Mouse (Mus musculus) embryonic facial prominence, embryonic 13.5 days (tissue): ENCODE measurements at regions not wholly inside any gene's neighbourhood (a gene's known extent, or its start where the extent isn't known, plus 50 kb on each side); places are given as distances from the start of the nearest gene placed in this dataset.

Experiments used
- ATAC-seq: fragments of 200-750 bp; cut with Nextera tagmentation; 2 replicates; pipeline ENCODE4 v1.8.0; 2017; ENCODE audit warnings: low read depth; ENCODE audit not compliant: insufficient number of reproducible peaks, insufficient read depth, low FRiP score, low TSS enrichment
- H3K27ac ChIP-seq: fragments of 300-500 bp; sonication (generic); 2 replicates; pipeline ENCODE4 v1.5.1; 2015; ENCODE audit warnings: moderate library complexity, mild to moderate bottlenecking, inconsistent platforms
- H3K27me3 ChIP-seq: fragments of 300-500 bp; sonication (generic); 2 replicates; pipeline ENCODE4 v1.6.1; 2015; ENCODE audit warnings: mild to moderate bottlenecking, inconsistent platforms
- H3K36me3 ChIP-seq: fragments of 300-500 bp; sonication (generic); 2 replicates; pipeline ENCODE4 v1.6.1; 2015; ENCODE audit warnings: mild to moderate bottlenecking, inconsistent platforms
- H3K4me1 ChIP-seq: fragments of 300-500 bp; sonication (generic); 2 replicates; pipeline ENCODE4 v1.6.1; 2015; ENCODE audit warnings: inconsistent platforms
- H3K4me2 ChIP-seq: fragments of 300-500 bp; sonication (generic); 2 replicates; pipeline ENCODE4 v1.6.1; 2015; ENCODE audit warnings: moderate library complexity, mild to moderate bottlenecking, inconsistent platforms
- H3K4me3 ChIP-seq: fragments of 300-500 bp; sonication (generic); 2 replicates; pipeline ENCODE4 v1.5.1; 2015; ENCODE audit warnings: mild to moderate bottlenecking, inconsistent platforms
- H3K9ac ChIP-seq: fragments of 300-500 bp; sonication (generic); 2 replicates; pipeline ENCODE4 v1.6.1; 2015; ENCODE audit warnings: mild to moderate bottlenecking, inconsistent platforms
- H3K9me3 ChIP-seq: fragments of 300-500 bp; sonication (generic); 2 replicates; pipeline ENCODE4 v1.6.1; 2016; ENCODE audit warnings: inconsistent platforms
- WGBS: fragments of 180-500 bp; shearing (Covaris S2); methylation state at CpG from one replicate; pipeline ENCODE4 v1.1.7; 2015; ENCODE audit warnings: mixed read lengths; 5-methylcytosine and 5-hydroxymethylcytosine counted together

DNA sequence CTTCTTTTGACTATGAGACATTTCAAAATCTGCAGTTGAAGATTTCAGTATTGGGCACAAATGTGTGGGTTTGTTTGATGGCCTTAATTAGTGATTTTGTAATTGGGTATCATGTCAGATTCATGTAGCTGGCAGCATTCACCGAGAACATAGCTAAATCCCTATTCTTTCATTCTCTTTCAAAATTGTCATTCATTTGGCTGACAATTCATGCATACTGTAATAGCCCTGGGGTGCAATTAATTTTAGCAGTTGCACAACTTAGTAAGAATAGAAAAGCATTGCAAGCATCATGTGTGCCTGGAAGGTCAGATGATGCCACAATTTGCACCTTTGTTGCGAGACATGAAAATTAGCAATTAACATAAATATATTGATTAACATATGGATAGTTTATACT is 248.0 kb downstream of the Etv1 start:
- WGBS: 75% methylated on average over 2 of the region's 2 CpGs
- no peak for ATAC-seq
- Histone ChIP-seq H3K4me3 (no peak overlapping the region), H3K27ac (no peak overlapping the region), H3K9ac (no peak overlapping the region), H3K4me1 (no peaks in the 10 kb centered on the region), H3K36me3 (no peaks in the 10 kb centered on the region), H3K9me3 (no peaks in the 10 kb centered on the region), H3K4me2 (no peak overlapping the region), H3K27me3 (no peaks in the 10 kb centered on the region)

DNA sequence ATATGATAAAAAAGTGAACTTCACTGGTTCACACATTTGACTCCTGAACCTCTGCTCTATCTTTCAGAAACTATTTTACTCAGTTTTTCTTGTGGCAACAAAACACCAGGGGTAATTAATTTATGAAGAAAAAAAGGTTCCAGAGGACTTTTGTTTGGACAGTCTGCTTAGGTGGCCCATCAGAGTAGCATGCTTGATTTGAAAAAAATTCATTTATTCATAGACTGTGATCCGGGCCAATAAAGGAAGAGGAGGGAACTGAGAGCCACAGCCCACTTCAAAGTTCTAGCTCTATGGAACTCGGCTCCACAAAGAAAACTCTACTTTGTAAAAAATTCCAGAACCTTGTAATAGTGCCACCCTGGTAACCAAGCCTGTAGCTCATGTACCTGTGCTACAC is 248.8 kb downstream of the Etv1 start:
- H3K9me3 ChIP-seq: no peaks in the 10 kb centered on the region
- no peak for ATAC-seq
- H3K4me3 ChIP-seq: no peak overlapping the region
- H3K36me3 ChIP-seq: no peaks in the 10 kb centered on the region
- WGBS: 74% methylated on average over 2 of the region's 2 CpGs
- no peak overlapping the region for H3K27ac ChIP-seq
- H3K27me3 ChIP-seq: no peaks in the 10 kb centered on the region
- H3K4me1 ChIP-seq: no peaks in the 10 kb centered on the region
- H3K4me2 ChIP-seq: no peak overlapping the region
- H3K9ac ChIP-seq: no peak overlapping the region

DNA sequence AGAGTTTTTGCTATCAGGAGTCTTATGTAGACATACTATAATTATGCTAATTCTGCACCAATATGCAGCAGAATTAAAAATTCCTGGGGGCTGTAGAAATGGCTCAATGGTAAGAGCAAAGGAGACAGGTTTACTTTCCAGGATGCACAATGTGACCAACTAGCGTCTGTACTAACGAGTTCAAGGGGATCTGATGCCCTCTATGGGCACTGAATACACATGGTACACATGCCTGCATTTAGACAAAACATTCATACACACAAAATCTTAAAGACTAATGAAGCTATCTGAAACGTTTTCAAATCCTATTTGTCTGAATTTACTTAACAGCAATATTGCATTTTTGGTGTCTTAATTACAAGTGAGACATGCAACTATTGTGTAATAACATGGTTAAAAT is 254.8 kb downstream of the Etv1 start:
- Histone ChIP-seq H3K27ac (no peak overlapping the region), H3K4me1 (no peaks in the 10 kb centered on the region), H3K9ac (no peak overlapping the region), H3K4me2 (no peak overlapping the region), H3K36me3 (no peaks in the 10 kb centered on the region), H3K27me3 (no peaks in the 10 kb centered on the region), H3K9me3 (no peaks in the 10 kb centered on the region), H3K4me3 (no peak overlapping the region)
- no peak for ATAC-seq
- 71% methylated on average over 3 of the region's 3 CpGs for WGBS

DNA sequence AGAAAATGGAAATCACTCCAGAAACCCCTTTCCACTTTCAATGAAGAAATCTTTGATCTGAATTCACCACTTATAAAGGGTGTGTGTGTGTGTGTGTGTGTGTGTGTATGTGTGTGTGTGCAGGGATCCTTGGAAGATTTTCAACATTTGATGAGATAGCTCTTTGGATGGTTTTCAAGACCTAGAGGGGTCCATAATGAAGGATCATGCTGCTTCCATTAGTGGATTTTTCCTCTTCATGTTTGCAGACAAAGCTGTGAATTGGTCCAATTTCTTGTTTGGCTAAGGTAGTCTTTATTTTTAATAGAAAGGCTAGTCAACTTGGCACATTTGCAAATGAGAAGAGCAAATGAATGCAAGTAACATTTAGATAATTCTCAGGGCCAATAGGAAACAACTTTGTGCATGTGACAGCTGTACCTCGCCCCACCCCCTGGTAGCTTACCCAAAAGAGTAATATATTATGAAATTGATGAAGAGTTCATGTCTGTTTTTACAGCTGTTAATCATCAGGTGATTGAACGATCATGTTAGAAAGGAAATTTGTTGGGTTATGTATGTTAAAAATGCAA is 257.4 kb downstream of the Etv1 start:
- no peak overlapping the region for H3K27ac ChIP-seq
- H3K4me3 ChIP-seq: no peak overlapping the region
- no peaks in the 10 kb centered on the region for H3K36me3 ChIP-seq
- no peak overlapping the region for H3K4me2 ChIP-seq
- 75% methylated on average over 2 of the region's 2 CpGs for WGBS
- no peaks in the 10 kb centered on the region for H3K9me3 ChIP-seq
- ATAC-seq: no peak
- no peak overlapping the region for H3K9ac ChIP-seq
- H3K4me1 ChIP-seq: no peaks in the 10 kb centered on the region
- no peaks in the 10 kb centered on the region for H3K27me3 ChIP-seq

DNA sequence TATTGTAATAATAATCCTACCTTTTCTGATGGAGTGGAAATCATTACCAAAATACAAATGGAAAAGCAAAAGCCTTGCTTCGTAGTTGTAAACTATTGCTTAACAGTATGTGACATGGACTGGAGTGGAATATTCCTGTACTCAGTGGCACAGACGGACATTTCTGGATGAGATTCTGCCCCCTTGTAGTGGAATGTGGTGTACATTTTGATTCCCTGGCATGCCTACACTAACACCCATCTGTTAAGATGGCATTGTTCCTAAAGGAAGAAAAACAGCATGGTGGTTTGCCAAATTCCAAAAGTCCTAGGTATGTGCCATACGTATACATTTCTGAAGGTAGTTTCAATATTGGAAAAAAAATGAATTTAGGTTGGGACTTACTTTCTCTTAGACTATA is 258.9 kb downstream of the Etv1 start:
- ATAC-seq: no peak
- no peak overlapping the region for H3K4me3 ChIP-seq
- H3K4me1 ChIP-seq: no peaks in the 10 kb centered on the region
- H3K4me2 ChIP-seq: no peak overlapping the region
- no peaks in the 10 kb centered on the region for H3K36me3 ChIP-seq
- H3K27me3 ChIP-seq: no peaks in the 10 kb centered on the region
- WGBS: 82% methylated on average over 3 of the region's 3 CpGs
- no peak overlapping the region for H3K9ac ChIP-seq
- H3K27ac ChIP-seq: no peak overlapping the region
- H3K9me3 ChIP-seq: no peaks in the 10 kb centered on the region

DNA sequence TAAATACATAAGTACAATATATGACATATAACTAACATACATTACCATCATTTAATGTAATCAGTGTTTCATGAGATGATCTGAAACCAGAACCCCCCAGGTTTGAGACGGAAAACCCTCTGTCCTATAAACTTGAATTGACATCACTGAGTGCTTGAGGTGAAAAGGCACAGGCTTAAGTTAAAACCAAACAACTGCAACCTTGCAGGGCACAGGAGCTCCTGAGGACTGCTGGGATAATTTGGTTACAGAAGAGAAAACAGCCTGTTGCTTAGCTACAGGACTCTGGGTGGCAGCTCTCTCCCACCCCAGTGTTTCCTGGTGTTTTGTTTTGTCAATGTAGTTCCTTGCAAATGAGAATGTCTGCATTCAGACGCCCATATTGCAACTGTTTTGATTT is 259.5 kb downstream of the Etv1 start:
- no peak overlapping the region for H3K4me3 ChIP-seq
- no peaks in the 10 kb centered on the region for H3K9me3 ChIP-seq
- no peak for ATAC-seq
- H3K27ac ChIP-seq: no peak overlapping the region
- H3K4me2 ChIP-seq: no peak overlapping the region
- no peaks in the 10 kb centered on the region for H3K36me3 ChIP-seq
- H3K27me3 ChIP-seq: no peaks in the 10 kb centered on the region
- 30% methylated on average over 2 of the region's 2 CpGs for WGBS
- H3K4me1 ChIP-seq: no peaks in the 10 kb centered on the region
- H3K9ac ChIP-seq: no peak overlapping the region

DNA sequence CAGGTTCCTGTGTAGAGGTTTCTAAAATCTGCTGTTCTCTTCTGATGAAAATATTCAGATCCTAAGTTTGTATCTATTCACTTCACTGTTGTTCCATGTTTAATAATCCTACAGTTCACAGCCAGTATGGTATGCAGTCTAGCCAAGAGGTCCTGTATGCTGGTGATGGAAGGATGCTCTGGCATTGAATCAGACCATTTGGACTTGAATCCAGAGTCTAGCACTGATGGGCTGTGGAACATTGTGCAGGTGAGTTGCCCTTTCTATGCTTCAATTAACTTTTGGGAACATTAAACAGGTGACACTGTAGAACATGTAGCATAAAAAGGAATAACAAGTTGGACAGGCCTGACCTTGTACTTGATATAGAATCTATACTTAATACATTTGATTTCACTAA is 267.9 kb downstream of the Etv1 start:
- Histone ChIP-seq H3K4me3 (no peak overlapping the region), H3K36me3 (no peaks in the 10 kb centered on the region), H3K4me2 (no peak overlapping the region), H3K27ac (no peak overlapping the region), H3K9ac (no peak overlapping the region), H3K4me1 (no peaks in the 10 kb centered on the region), H3K9me3 (no peaks in the 10 kb centered on the region), H3K27me3 (no peaks in the 10 kb centered on the region)
- ATAC-seq: no peak

DNA sequence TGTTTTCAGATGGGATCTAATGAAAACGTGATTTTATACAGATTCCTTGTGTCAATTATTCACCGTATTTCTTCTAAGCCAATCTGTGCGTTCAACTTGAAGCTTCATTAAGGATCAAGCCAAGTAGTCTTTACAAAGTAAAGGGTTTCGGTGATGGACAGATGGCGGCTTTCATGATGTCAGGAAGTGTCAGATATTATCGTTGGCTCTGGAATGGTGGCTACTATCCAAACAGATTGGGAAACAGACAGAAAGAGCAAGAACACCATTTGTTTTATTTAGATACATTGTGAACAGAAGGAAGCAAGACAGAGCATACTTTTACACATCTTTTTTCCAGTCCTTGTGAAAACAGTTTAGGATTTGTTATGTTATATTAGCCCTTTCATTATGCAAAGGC is 269.3 kb downstream of the Etv1 start:
- H3K9me3 ChIP-seq: no peaks in the 10 kb centered on the region
- no peak for ATAC-seq
- WGBS: 73% methylated on average over 6 of the region's 6 CpGs
- no peak overlapping the region for H3K9ac ChIP-seq
- no peak overlapping the region for H3K4me2 ChIP-seq
- H3K4me3 ChIP-seq: no peak overlapping the region
- no peaks in the 10 kb centered on the region for H3K36me3 ChIP-seq
- no peaks in the 10 kb centered on the region for H3K4me1 ChIP-seq
- no peaks in the 10 kb centered on the region for H3K27me3 ChIP-seq
- H3K27ac ChIP-seq: no peak overlapping the region

DNA sequence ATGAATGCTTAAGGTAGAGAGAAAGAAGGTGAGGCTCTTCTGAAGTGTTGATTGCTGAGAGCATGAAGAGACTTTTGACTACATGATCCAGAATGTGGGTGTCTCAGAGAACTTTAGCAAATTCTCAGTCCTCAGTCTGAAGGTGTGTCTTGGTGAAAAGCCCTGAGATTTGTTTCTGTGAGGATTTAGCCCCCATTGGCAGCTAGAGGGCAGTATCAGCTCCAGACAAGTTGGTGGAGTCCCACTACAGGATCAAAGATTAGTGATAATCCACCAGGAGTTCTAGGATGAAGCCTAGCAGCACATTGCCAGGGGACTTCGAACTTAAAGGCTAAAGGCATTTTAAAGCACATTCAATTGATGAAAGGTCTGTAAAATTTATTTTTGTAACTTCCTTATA is 269.8 kb downstream of the Etv1 start:
- Histone ChIP-seq H3K4me1 (no peaks in the 10 kb centered on the region), H3K27me3 (no peaks in the 10 kb centered on the region), H3K4me3 (no peak overlapping the region), H3K9ac (no peak overlapping the region), H3K27ac (no peak overlapping the region), H3K9me3 (no peaks in the 10 kb centered on the region), H3K4me2 (no peak overlapping the region), H3K36me3 (no peaks in the 10 kb centered on the region)
- 78% methylated on average over 1 of the region's 1 CpGs for WGBS
- no peak for ATAC-seq

DNA sequence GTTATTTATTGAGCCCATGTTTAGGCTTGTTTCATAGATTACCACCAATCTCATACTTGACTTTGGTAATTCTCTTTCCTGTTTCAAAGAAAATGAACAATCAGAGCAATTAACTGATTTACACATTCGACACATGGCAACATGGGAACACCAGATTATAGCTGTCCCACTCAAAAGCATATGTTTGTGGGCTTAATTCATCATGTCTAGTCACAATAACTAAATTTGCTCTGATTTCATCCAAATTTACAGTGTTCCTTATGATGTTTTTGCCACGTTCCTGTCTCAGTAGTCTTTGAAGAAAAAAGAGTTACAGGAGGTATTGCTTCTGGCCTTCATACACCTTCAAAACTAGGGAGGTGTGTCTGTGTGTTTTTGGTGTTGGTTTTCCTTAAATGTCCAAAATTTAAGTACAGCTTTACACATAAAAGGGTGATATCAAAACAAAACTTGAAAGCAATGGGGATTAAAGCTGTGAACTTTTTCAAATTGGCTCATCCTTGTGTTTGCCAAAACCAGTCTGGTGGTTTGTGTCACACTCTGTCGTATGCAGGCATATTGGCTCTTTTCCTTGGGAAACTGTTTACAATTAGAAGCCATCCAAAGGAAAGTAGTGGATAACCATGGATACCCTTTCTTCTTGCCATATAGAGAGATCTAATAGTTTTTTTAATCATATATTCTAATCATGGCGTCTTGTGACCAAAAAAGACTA is 291.3 kb downstream of the Etv1 start:
- H3K4me1 ChIP-seq: no peaks in the 10 kb centered on the region
- H3K27me3 ChIP-seq: no peaks in the 10 kb centered on the region
- no peak overlapping the region for H3K9ac ChIP-seq
- WGBS: 79% methylated on average over 4 of the region's 4 CpGs
- H3K4me3 ChIP-seq: no peak overlapping the region
- H3K9me3 ChIP-seq: no peaks in the 10 kb centered on the region
- no peak overlapping the region for H3K4me2 ChIP-seq
- no peaks in the 10 kb centered on the region for H3K36me3 ChIP-seq
- no peak for ATAC-seq
- H3K27ac ChIP-seq: no peak overlapping the region

DNA sequence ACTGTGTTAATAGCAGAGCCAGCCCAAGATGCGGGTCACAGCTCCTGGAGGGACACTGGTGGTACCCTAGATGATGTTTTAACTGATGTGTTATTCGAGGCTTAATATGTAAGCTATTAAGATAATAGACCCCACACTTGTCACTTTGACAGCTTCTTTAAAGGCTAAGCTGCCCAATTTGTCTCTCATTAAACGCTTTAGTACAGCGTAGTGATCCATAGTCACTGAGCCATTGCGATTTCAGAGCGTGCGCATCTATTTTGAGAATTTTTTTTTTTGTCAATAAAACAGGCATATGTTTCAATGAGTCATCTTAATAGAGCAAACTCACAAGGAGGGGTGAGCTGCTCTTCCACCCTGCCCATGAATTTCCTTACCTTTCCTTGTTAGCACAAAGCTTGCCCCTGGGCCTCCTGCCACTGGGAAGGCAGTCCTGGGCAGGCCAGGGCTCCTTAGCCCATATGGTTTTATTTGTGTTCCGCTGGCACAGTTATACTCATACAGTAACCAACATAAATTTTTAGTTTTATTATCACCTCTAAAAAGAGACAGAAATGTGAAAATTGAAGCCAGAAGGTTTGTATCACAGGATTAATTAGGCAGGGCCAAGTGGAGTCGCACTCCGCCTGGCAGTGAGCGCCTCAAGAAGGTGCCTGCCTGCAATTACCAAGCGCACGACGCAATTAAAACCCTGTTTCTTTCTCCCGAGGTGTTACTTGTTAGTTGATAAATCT is 294.3 kb downstream of the Etv1 start:
- Histone ChIP-seq H3K4me1 (no peaks in the 10 kb centered on the region), H3K9ac (no peak overlapping the region), H3K4me2 (no peak overlapping the region), H3K27ac (no peak overlapping the region), H3K27me3 (no peaks in the 10 kb centered on the region), H3K9me3 (no peaks in the 10 kb centered on the region), H3K4me3 (no peak overlapping the region), H3K36me3 (no peaks in the 10 kb centered on the region)
- ATAC-seq: no peak
- WGBS: 80% methylated on average over 15 of the region's 15 CpGs

DNA sequence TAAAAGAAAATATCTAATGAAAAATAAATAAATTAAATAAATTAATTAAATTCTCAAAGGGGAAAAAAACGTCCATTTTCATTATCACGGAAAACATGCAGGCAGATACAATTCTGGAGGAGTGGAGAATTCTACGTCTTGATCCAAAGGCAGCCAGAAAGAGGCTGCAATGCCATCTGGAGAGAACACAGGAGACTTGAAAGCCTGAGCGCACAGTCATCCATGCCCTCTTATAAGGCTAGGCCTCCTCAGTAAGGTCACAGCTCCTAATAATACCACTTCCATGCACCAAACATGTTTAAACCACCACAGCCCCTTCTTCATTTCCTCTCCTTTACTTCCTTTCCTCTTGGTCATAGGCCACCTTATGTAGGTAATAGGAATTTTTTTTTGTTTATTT is 307.1 kb downstream of the Etv1 start:
- 84% methylated on average over 4 of the region's 4 CpGs for WGBS
- no peak overlapping the region for H3K4me3 ChIP-seq
- H3K36me3 ChIP-seq: no peaks in the 10 kb centered on the region
- no peak overlapping the region for H3K27ac ChIP-seq
- H3K9me3 ChIP-seq: no peaks in the 10 kb centered on the region
- no peak overlapping the region for H3K9ac ChIP-seq
- H3K27me3 ChIP-seq: no peaks in the 10 kb centered on the region
- H3K4me1 ChIP-seq: no peaks in the 10 kb centered on the region
- H3K4me2 ChIP-seq: no peak overlapping the region
- ATAC-seq: no peak
